Mouse (Mus musculus): Measurements from ENCODE around the gene Ugt2b5.

GRCm38 (mm10) chr5:87142865-87143456 is 2.8 kb upstream of the Ugt2b5 start:
- TF ChIP-seq POLR2A (IDR thresholded peaks at IDR 0.05; ENCODE audit: low read depth, low read length) (no peak), CTCF (IDR thresholded peaks at IDR 0.05; ENCODE audit: borderline replicate concordance, insufficient read depth, low read length) (no peak)

All from embryonic fibroblast, embryonic 13.5 days (primary cell).